Mouse (Mus musculus) spleen, embryonic (tissue): ENCODE data around the gene Sec24b.

Experiments used
- CTCF ChIA-PET: fragments of 350-600 bp; sonication (Branson Sonifier 250); formaldehyde crosslinking; loops from one replicate; lab custom pipeline; 2022; lab: Charles Lee

Gene Sec24b

GRCm38 (mm10) chr3:130061281-130061680 is at the start of gene Sec24b:
Gene Sec24b (minus strand): TSS chr3:130061553.
- CTCF ChIA-PET: interaction anchor here (0.6 kb wide), 1 partner anchor 30 kb away, joined by 3 read pairs; no protein-coding TSS in a partner anchor

DNA sequence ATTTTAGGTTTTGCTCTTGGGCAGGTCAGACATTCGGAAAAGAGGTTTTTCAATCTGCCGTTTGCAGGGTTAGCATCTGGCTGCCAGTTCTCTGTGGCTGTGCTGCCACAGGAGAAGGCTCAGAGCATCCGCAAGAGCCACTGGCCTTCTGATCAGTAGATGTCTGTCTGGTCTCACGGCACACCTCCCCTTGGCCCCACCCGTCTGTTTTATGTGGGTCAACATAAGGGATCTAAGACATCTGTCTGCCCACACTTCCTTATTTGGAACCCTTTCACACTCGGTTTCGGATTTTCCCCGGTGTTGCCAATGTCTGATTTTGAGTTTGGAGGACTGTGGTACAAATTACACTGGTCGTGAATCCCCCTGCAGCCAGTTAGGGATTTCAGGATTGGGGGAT is 43.1 kb upstream of the Sec24b start:
- CTCF ChIA-PET: no interaction called here

DNA sequence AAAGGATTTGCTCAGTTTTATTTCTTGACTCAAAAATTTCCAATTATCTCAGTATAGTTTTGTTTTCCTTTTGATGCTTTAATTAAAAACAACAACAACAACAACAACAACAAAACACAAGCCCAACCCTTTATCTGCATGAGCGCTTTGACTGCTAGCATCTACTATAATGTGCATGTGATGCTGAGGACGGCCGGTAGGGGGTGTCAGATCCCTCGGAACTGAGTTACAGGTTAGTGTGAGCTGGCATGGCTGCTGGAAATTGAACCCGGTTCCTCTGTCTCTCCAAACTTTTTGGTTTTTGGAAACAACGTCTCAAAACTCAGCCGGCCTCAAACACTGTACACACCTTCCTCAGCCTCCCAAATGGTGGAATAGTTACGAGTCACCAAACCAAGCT is 42.1 kb upstream of the Sec24b start:
- CTCF ChIA-PET: interaction anchor here (0.6 kb wide), 1 partner anchor 51 kb away, joined by 3 read pairs; no protein-coding TSS in a partner anchor

DNA sequence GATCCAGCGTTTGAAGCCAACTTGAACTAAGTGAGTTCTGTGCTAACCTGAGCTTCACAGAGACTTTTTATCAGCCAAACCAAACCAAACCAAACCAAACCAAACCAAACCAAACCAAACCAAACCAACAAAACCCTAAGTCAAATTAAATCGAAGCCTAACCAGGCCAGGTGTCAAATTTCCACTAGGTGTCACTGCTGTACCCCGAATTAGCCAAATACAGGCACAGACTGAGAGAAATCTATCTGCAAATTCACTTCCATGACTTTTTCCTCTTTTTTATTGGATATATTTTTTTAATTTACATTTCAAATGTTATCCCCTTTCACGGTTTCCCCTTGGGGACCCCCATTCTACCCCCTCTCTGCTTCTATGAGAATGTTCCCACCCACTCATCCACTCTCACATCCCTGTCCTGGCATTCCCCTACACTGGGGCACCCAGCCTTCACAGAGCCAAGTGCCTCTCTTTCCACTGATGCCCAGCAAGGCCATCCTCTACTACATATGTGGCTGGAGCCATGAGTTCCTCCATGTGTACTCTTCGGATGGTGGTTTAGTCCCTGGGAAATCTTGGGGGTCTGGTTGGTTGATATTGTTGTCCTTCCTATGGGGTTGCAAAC is 33.9 kb upstream of the Sec24b start:
- CTCF ChIA-PET: no interaction called here

GRCm38 (mm10) chr3:130094125-130094704 is 32.9 kb upstream of the Sec24b start:
- CTCF ChIA-PET: no interaction called here

GRCm38 (mm10) chr3:130090460-130090859 is 29.1 kb upstream of the Sec24b start:
- CTCF ChIA-PET: no interaction called here

GRCm38 (mm10) chr3:130088654-130089053 is 27.3 kb upstream of the Sec24b start:
- CTCF ChIA-PET: no interaction called here

GRCm38 (mm10) chr3:130087466-130087865 is 26.1 kb upstream of the Sec24b start:
- CTCF ChIA-PET: no interaction called here

- CTCF ChIA-PET: no interaction called here
These were observed 25.2 kb upstream of the Sec24b start for GRCm38 (mm10) chr3:130086372-130087080.

DNA sequence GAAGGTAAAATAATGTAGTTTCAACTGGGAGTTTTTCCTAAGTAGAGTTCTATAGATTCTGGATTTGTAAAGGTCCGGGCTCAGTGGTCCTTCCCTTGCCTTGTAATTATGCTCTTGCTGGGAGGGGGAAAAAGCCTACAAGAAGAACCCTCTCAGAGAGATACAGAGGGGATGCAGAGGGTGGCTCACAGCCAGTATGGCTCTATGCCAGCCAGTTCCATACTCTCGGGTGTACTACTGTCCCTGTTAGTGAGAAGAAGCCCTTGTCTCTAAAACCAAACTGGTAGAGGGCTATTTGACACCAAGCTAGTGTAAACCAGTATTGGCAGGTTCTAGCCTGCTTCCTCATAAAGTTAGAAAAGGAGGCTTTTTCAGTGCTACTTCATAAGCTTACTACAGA is 22.0 kb upstream of the Sec24b start:
- CTCF ChIA-PET: interaction anchor here (0.7 kb wide), 1 partner anchor 261 kb away, joined by 5 read pairs; the partner anchor contains the start of gene Rrh

DNA sequence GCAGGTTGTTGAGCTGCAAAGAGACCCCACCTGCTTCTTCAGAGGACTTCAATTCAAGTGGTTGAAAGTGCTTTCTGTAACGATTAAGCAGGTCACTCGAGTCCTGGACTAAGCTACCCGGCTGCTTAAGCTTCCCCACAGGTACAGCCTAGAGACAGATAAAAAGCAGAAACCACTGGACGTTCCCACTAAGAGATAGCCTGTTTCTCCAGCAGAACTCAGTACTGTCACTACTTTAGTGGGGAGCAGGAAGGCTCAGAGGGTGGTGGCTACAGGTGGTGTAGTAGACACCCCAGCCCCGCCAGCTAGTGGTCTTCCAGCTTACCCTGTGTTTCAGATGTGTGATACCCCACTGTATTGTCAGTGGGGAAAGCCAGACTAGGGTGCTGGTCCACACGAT is 19.3 kb upstream of the Sec24b start:
- CTCF ChIA-PET: interaction anchor here (1.8 kb wide), 1 partner anchor 258 kb away, joined by 5 read pairs; the partner anchor contains the start of gene Rrh

GRCm38 (mm10) chr3:130079794-130080193 is 18.4 kb upstream of the Sec24b start:
- CTCF ChIA-PET: interaction anchor here (0.7 to 1.8 kb wide), 2 partner anchors 11 to 257 kb away, joined by 4 to 5 read pairs; partner anchors contain the start of gene Rrh

DNA sequence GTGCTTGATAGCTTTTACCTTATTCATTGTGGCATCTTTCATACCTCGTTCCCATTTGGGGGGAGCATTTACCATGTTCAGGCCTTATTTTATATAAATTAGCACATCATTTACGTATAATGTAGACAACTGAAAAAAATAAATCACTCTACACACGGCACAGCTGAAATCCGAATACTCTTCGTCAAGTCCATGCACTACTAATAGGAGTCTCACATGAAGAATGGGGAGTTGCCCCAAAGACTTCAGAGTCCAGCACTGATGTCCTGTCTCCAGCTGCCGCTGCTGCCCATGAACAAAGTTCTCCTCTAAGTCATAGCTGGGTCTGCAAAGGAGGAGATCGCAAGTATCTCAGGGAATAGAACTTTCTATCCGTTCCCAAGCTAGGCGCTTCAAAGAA is 15.9 kb upstream of the Sec24b start:
- CTCF ChIA-PET: no interaction called here

- CTCF ChIA-PET: no interaction called here
These were observed 14.4 kb upstream of the Sec24b start for GRCm38 (mm10) chr3:130075746-130076145.

DNA sequence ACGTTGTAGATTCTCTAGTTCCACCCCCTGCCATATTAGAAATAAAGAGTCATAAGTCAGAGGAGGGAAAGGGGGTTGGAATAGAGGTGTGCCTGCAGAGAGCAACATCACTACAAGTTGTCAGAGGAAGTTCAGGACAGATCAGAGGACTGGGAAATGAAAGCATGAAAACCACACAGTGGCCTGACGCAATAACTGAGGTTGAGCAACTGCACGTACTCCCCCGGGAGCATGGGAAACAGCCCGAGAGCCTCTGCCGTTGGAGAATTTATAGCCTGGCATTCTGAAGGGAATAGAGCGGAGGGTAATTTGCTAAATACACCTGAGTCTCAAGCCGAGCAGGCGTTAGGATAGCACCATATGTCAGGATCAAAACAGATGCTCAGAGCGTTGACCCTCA is 11.7 kb upstream of the Sec24b start:
- CTCF ChIA-PET: no interaction called here

- CTCF ChIA-PET: no interaction called here
These were observed 10.6 kb upstream of the Sec24b start for GRCm38 (mm10) chr3:130071918-130072317.

GRCm38 (mm10) chr3:130060396-130061029 is 840 bp downstream of the Sec24b start:
- CTCF ChIA-PET: interaction anchor here (1.2 kb wide), 1 partner anchor 158 kb away, joined by 4 read pairs; no protein-coding TSS in a partner anchor

GRCm38 (mm10) chr3:130059805-130060395 is 1.5 kb downstream of the Sec24b start:
- CTCF ChIA-PET: interaction anchor here (1.2 kb wide), 1 partner anchor 157 kb away, joined by 4 read pairs; no protein-coding TSS in a partner anchor

- CTCF ChIA-PET: no interaction called here
These were observed 2.9 kb downstream of the Sec24b start for GRCm38 (mm10) chr3:130058488-130058887.

DNA sequence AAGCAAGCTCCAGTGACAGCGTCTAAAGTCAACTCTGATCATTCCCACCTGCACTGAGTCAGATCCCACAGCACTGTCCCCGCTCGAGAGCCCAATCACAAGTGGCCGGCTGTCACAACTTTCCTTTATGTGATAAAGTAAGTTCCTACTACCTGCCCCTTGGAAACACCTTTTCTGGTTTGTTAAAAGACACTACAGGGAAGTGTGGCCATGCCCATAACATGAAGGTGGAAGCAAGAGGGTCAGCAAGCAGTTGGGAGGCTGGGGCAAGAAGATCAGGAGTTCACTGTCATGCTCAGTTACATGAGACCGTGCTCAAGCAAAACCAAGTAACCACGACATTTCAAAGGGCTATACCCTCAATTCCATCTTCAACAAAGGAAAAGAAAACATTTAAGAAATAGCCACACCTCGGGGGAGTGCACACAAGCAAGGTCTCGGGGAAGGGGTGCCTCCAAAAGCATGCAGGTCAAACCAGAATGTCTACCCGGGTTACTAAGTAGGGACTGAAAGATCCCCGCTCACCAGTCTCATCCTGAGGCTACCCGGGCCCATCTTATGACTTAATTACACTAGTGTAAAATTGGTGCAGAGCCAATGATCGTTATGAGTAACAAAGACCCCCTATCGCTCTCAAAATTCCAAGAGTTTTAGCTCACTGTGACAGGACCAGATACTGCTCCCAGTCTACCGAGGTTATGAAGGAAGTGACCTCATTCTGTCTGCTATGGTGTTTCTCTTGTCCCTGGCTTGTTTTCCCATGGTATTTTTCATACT is 3.6 kb downstream of the Sec24b start:
- CTCF ChIA-PET: no interaction called here
